Mouse (Mus musculus) cerebellum, adult 2 months (tissue): ENCODE data around the gene Gabrg3.

ENCODE experiments used
- CTCF ChIP-seq: fragments of 200-500 bp; IDR thresholded peaks from 2 replicates; pipeline ENCODE4 v1.5.1; 2011; ENCODE audit warnings: low read depth, mild to moderate bottlenecking, control low read depth, low read length, moderate library complexity, borderline replicate concordance; ENCODE audit not compliant: insufficient read depth
- POLR2A ChIP-seq: fragments of 200-500 bp; IDR thresholded peaks from 2 replicates; pipeline ENCODE4 v1.6.1; 2011; ENCODE audit warnings: low read length, control low read depth, borderline replicate concordance; ENCODE audit not compliant: insufficient read depth

DNA sequence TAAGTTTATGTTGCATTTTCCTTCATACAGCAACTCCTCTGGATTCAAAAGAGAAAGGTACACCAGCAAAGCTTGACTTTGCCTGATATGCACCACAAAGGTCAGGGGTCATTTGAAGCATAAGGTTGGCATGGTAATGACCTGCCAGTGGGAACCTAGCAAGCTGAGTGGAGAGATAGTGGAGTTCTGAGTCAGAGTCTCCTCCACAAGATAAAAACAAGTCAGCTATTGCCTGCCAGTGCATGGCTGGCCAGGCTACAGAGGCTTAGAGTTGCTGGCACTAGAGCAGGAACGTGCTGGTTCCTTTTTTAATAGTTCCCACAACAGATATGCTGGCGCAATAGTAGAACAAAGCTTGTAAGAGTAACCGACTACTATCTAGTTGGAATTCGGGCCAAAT lies 6.6 kb upstream of the Gabrg3 start:
- no peak for TF ChIP-seq CTCF
- no peak for TF ChIP-seq POLR2A
